Mouse (Mus musculus) lung, postnatal 0 days (tissue): ENCODE results near the gene Ppp4r2.
"Not testable (repeated sequence)": the region's sequence is repeated elsewhere in the genome, so short reads cannot be mapped to it uniquely, and the experiment has no call there.

Source experiments
- CTCF ChIP-seq: IDR thresholded peaks from 2 replicates; pipeline ENCODE4 v1.5.1; 2016; ENCODE audit warnings: antibody characterized with exemption, mild to moderate bottlenecking
- EP300 ChIP-seq: IDR thresholded peaks from 2 replicates; pipeline ENCODE4 v1.6.1; 2016; ENCODE audit warnings: antibody characterized with exemption, mild to moderate bottlenecking, control low read depth

GRCm38 (mm10) chr6:100865788-100866187, 32.4 kb downstream of the Ppp4r2 start:
- TF ChIP-seq CTCF, EP300: not testable (repeated sequence)
